Mouse (Mus musculus) heart, embryonic 14.5 days (tissue): ENCODE results near the gene Ndrg3. TPM values are rescaled to one million over a fixed set of nuclear protein-coding genes. Genes with fewer than 3 reads are reported as not detected.
"Not testable (repeated sequence)": the region's sequence is repeated elsewhere in the genome, so short reads cannot be mapped to it uniquely, and the experiment has no call there.

Experiments
- ATAC-seq: fragments of 200-750 bp; cut with Nextera tagmentation; 2 replicates; pipeline ENCODE4 v1.8.0; 2017; ENCODE audit warnings: low read depth, moderate TSS enrichment; ENCODE audit not compliant: insufficient number of reproducible peaks, insufficient read depth, low FRiP score
- H3K27ac ChIP-seq, 2 experiments: fragments of 200-500 bp in 1 of 2; fragments of 300-500 bp in 1 of 2; sonication (generic) in 1 of 2; replicated peaks in 1 of 2; 2 replicates each; pipeline ENCODE4 v1.5.1; 2012 to 2014; ENCODE audit warnings: low read depth in 2 of 2, low read length in 2 of 2, control low read depth in 1 of 2, mild to moderate bottlenecking in 1 of 2, mixed read lengths in 1 of 2; ENCODE audit not compliant: control insufficient read depth in 1 of 2, insufficient read depth in 1 of 2
- H3K27me3 ChIP-seq: fragments of 300-500 bp; sonication (generic); 2 replicates; pipeline ENCODE4 v1.6.1; 2014; ENCODE audit warnings: mild to moderate bottlenecking, low read length, control low read depth; ENCODE audit not compliant: control insufficient read depth, insufficient read depth
- H3K36me3 ChIP-seq: fragments of 300-500 bp; sonication (generic); 2 replicates; pipeline ENCODE4 v1.6.1; 2014; ENCODE audit warnings: mild to moderate bottlenecking, control low read depth, low read length, mixed read lengths; ENCODE audit not compliant: control insufficient read depth, insufficient read depth
- H3K4me1 ChIP-seq, 2 experiments: fragments of 200-500 bp in 1 of 2; fragments of 300-500 bp in 1 of 2; sonication (generic) in 1 of 2; 2 replicates each; pipeline ENCODE4 v1.6.1; 2012 to 2014; ENCODE audit warnings: low read length in 2 of 2, control low read depth in 1 of 2, mixed read lengths in 1 of 2; ENCODE audit not compliant: control insufficient read depth in 2 of 2, insufficient read depth in 2 of 2
- H3K4me2 ChIP-seq: fragments of 300-500 bp; sonication (generic); 2 replicates; pipeline ENCODE4 v1.6.1; 2014; ENCODE audit warnings: mild to moderate bottlenecking, low read length
- H3K4me3 ChIP-seq, 2 experiments: fragments of 200-500 bp in 1 of 2; fragments of 300-500 bp in 1 of 2; sonication (generic) in 1 of 2; 2 replicates each; pipeline ENCODE4 v1.5.1; 2012 to 2014; ENCODE audit warnings: low read length in 2 of 2, mild to moderate bottlenecking in 2 of 2, control low read depth in 1 of 2, low read depth in 1 of 2, moderate library complexity in 1 of 2; ENCODE audit not compliant: control insufficient read depth in 1 of 2, insufficient read depth in 1 of 2
- H3K9ac ChIP-seq: fragments of 300-500 bp; sonication (generic); 2 replicates; pipeline ENCODE4 v1.6.1; 2014; ENCODE audit warnings: mild to moderate bottlenecking, low read length
- H3K9me3 ChIP-seq: fragments of 300-500 bp; sonication (generic); 2 replicates; pipeline ENCODE4 v1.6.1; 2016; ENCODE audit warnings: low read length, control low read depth; ENCODE audit not compliant: control insufficient read depth
- WGBS: fragments of 180-500 bp; shearing (Covaris S2); extraction: QIAGEN DNeasy Blood & Tissue Kit; methylation state at CpG from one replicate; pipeline ENCODE4 v1.1.7; 2014; 5-methylcytosine and 5-hydroxymethylcytosine counted together
- polyA plus RNA-seq: library from polyadenylated mRNA; unstranded; fragments of >200 nt; fragmentation: Nextera tagmentation; extraction: Ambion mirVana; gene quantifications from 2 replicates; pipeline ENCODE4 v1.2.1, GENCODE M21; 2014

Ndrg3 gene
- polyA plus RNA-seq, 1 experiment from 2014 or later: 32.9 TPM

DNA sequence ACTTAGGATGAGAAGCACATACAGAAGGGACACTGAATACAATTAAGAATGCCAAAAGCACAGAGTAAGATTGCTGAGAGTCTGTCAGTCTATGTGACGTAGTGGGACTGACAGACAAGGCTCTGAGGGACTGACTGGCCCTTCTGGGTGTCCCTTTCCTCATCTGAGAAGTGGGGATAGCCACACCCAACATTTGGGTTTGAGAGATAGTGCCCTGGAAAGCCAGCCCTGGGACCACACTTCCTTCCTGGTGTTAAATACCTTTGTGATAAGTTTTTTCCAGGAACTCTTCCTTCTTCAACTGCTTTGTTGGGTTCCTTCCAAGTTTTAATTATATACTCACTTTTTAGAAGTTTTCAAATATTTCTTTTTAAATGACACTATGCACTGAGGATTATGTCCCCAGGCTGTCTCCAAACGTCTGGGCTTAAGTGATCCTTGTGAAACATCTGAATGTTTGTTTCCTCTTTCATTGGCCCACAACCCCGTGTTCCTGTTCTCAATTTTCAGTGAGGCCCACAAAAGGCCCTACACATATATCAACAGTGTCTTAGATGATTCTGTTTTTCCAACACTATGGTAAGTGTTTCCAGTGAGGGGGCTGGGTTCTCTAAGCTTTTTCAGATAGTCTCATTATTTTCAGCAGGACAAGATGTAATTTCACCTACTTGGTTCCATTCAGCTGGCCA, 67.5 kb downstream of the Ndrg3 start:
- no peak overlapping the region for H3K4me2 ChIP-seq
- H3K27me3 ChIP-seq: no peaks in the 10 kb centered on the region
- no peak for ATAC-seq
- 0 out of 4 replicates have a peak overlapping the region, but pooled peaks of 1 of the 2 experiments have one; percentile 3 for H3K27ac ChIP-seq
- peaks cover 16% of the 10 kb centered on the region for H3K36me3 ChIP-seq
- H3K9me3 ChIP-seq: no peaks in the 10 kb centered on the region
- H3K4me1 ChIP-seq: peaks cover 5% of the 10 kb centered on the region in 2 experiments; a peak in 2 of 4 replicates
- no peak overlapping the region for H3K4me3 ChIP-seq
- WGBS: 38% methylated on average over 3 of the region's 3 CpGs
- H3K9ac ChIP-seq: no peak overlapping the region

DNA sequence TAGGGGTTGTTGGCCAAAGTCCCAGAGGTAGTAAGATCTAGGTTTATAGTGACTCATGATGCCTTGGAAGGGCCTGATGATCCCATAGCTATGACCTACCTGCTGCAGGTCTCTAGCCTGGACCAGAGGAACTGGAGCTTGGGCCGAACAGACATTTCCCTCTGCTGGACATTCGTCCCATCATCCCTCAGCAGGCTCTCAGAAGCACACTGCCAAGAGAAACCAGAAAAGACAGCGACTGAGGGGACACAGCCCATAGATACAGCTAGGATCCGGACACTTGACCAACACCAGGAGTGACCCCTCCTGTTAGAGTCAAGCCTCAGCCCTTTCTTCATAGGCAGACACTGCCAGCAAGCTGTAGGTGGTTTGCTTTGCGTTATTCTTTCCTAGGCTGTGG, 68.8 kb downstream of the Ndrg3 start:
- H3K9ac ChIP-seq: no peak overlapping the region
- no peak for ATAC-seq
- no peaks in the 10 kb centered on the region for H3K27me3 ChIP-seq
- H3K9me3 ChIP-seq: no peaks in the 10 kb centered on the region
- H3K27ac ChIP-seq: no peak overlapping the region
- peaks cover 5% of the 10 kb centered on the region in 2 experiments; a peak in 2 of 4 replicates for H3K4me1 ChIP-seq
- no peak overlapping the region for H3K4me3 ChIP-seq
- H3K4me2 ChIP-seq: no peak overlapping the region
- H3K36me3 ChIP-seq: peaks cover 7% of the 10 kb centered on the region; the same call in 1 of the 2 replicates
- 72% methylated on average over 5 of the region's 5 CpGs for WGBS

DNA sequence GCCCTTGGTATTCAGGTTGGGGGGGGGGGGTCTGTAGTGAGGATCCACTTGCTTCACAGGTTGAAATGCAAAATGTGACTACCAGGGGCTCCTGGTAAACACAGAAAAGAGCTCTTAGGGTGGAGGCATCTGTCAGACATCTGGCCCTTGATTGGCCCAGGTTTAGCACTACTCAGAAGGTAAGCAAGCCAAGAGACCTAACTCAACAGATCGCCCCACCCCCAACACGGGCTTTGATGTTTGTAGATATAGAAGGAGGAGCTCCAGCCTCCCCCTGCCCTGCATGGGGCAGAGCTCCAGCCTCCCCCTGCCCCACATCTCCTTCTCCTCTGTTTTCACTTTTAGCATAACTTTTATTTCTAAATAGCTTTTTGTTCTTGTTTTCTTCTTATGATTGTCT, 72.1 kb downstream of the Ndrg3 start:
- no peak for ATAC-seq
- H3K4me1 ChIP-seq: peaks cover 2 to 3% of the 10 kb centered on the region in 2 experiments; a peak in 2 of 4 replicates
- no peak overlapping the region for H3K27ac ChIP-seq
- no peaks in the 10 kb centered on the region for H3K9me3 ChIP-seq
- no peak overlapping the region for H3K4me2 ChIP-seq
- no peaks in the 10 kb centered on the region for H3K36me3 ChIP-seq
- no peak overlapping the region for H3K9ac ChIP-seq
- H3K4me3 ChIP-seq: no peak overlapping the region
- WGBS: 49% methylated on average over 2 of the region's 2 CpGs
- no peaks in the 10 kb centered on the region for H3K27me3 ChIP-seq

DNA sequence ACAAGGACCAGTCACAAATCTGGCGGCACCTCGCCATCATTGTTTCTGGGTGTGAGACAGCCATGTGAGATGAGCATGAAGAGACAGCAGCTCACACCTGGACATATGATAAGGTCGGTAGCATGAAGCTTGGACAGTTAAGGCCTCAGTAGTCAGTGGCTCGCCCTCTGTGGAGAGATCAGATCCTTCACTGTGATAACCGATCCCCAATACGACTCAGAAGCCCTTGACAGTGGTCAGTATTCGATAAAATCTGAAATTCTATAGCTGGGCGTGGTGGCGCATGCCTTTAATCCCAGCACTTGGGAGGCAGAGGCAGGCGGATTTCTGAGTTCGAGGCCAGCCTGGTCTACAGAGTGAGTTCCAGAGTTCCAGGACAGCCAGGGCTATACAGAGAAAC, 72.7 kb downstream of the Ndrg3 start:
- not testable (repeated sequence) for H3K9me3 ChIP-seq, H3K4me2 ChIP-seq, ATAC-seq, H3K4me1 ChIP-seq, H3K9ac ChIP-seq, H3K4me3 ChIP-seq, H3K27ac ChIP-seq, H3K36me3 ChIP-seq, H3K27me3 ChIP-seq
- WGBS: 86% methylated on average over 11 of the region's 11 CpGs

DNA sequence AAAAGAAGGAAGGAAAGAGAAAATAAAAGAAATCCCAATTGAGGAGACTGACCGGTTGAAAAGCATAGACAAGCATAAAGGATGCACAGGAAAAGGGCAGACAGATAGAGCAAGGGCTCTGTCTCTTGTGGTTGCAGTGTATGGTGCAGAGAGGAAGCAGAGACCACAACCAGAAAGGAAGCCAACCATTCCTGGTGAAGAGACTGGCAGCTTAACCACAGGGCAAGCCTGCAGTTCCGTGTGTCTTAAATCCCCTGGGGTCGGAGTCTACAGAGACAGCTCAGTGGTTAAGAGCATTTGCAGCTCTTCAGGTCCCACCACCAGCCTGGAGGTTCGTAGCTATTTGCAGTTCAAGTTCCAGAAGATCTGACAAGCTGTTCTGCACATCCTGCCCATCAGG, 73.3 kb downstream of the Ndrg3 start:
- 51% methylated on average over 4 of the region's 4 CpGs for WGBS
- Histone ChIP-seq H3K4me2 (no peak overlapping the region), H3K4me1 (no peaks in the 10 kb centered on the region), H3K4me3 (no peak overlapping the region), H3K9ac (no peak overlapping the region), H3K9me3 (no peaks in the 10 kb centered on the region), H3K27ac (no peak overlapping the region), H3K36me3 (no peaks in the 10 kb centered on the region), H3K27me3 (no peaks in the 10 kb centered on the region)
- no peak for ATAC-seq

DNA sequence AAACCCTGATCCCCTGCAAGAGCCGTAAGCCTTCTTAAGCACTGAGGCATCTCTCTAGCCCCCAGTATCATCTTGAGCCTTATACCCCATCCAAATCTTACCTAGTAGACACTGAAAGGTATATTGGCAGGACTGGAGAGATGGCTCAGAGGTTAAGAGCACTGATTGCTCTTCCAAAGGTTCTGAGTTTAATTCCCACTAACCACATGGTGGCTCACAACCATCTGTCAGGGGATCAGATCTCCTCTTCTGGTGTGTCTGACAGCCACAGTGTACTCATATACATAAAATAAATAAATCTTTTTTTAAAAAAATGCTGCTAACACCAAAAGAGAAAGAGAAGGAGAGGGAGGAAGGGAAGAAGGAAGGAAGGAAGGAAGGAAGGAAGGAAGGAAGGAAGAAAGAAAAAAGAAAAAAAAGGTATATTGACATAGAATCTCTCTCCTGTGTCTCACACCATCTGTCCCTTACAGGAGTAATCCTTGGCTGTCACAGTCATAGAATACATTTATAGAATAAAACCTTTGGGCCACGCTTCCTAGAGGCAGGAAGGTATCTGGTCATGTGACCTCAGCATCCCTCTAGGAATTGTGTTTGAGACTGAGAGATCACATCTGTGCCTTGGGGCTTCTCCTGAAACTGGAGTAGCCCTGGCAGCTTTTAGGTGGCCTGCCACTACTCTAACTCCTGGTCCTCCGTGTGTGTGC, 75.3 kb downstream of the Ndrg3 start:
- no peak for ATAC-seq

DNA sequence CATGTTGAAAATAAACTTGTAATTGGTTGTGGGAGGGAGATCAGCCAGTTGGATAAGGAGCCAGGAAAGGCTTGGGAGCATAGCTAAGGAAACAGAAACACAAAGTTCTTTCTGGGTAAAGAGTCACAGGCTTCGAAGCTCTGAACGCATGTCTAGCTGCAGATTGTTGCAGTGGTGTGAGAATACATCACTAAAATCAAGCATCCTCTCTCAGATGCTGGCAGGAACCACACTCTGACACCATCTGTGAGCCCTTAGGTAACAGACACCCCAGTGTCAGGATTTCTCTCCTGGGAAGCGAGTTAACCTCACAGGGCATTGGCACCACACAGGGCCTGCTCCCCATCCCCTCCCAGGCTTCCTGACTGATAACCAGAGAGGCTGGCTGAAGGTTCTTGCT, 76.3 kb downstream of the Ndrg3 start:
- no peak overlapping the region for H3K4me3 ChIP-seq
- no peaks in the 10 kb centered on the region for H3K27me3 ChIP-seq
- H3K9ac ChIP-seq: no peak overlapping the region
- 62% methylated on average over 3 of the region's 3 CpGs for WGBS
- no peaks in the 10 kb centered on the region for H3K4me1 ChIP-seq
- no peak overlapping the region for H3K4me2 ChIP-seq
- H3K27ac ChIP-seq: no peak overlapping the region
- ATAC-seq: no peak
- no peaks in the 10 kb centered on the region for H3K36me3 ChIP-seq
- no peaks in the 10 kb centered on the region for H3K9me3 ChIP-seq

More for the DNA sequence above, 75.3 kb downstream of the Ndrg3 start:
- no peak overlapping the region for H3K4me2 ChIP-seq
- no peak overlapping the region for H3K4me3 ChIP-seq
- H3K4me1 ChIP-seq: no peaks in the 10 kb centered on the region
- H3K27ac ChIP-seq: no peak overlapping the region
- no peak overlapping the region for H3K9ac ChIP-seq
- H3K9me3 ChIP-seq: no peaks in the 10 kb centered on the region
- H3K27me3 ChIP-seq: no peaks in the 10 kb centered on the region
- 83% methylated on average over 3 of the region's 3 CpGs for WGBS
- no peaks in the 10 kb centered on the region for H3K36me3 ChIP-seq
